Mouse (Mus musculus) lung, embryonic 14.5 days (tissue): ENCODE data around the gene Ptger1. TPM values are rescaled to one million over a fixed set of nuclear protein-coding genes. Genes with fewer than 3 reads are reported as not detected.

ENCODE experiments used
- ATAC-seq: fragments of 200-750 bp; cut with Nextera tagmentation; 2 replicates; pipeline ENCODE4 v1.8.0; 2017; ENCODE audit warnings: mild to moderate bottlenecking, moderate TSS enrichment, moderate library complexity; ENCODE audit not compliant: insufficient read depth
- DNase-seq: peaks from one replicate; pipeline ENCODE4 v3.0.0-alpha.2; 2015
- H3K27ac ChIP-seq: fragments of 300-500 bp; sonication (generic); 2 replicates; pipeline ENCODE4 v1.5.1; 2014; ENCODE audit warnings: low read depth, mild to moderate bottlenecking, moderate library complexity
- H3K27me3 ChIP-seq: fragments of 300-500 bp; sonication (generic); 2 replicates; pipeline ENCODE4 v1.6.1; 2014; ENCODE audit warnings: low read length, control low read depth; ENCODE audit not compliant: insufficient read depth
- H3K36me3 ChIP-seq: fragments of 300-500 bp; sonication (generic); 2 replicates; pipeline ENCODE4 v1.6.1; 2014; ENCODE audit warnings: control low read depth; ENCODE audit not compliant: insufficient read depth
- H3K4me1 ChIP-seq: fragments of 300-500 bp; sonication (generic); 2 replicates; pipeline ENCODE4 v1.6.1; 2014; ENCODE audit warnings: antibody characterized with exemption, control low read depth; ENCODE audit not compliant: insufficient read depth
- H3K4me2 ChIP-seq: fragments of 300-500 bp; sonication (generic); 2 replicates; pipeline ENCODE4 v1.6.1; 2014; ENCODE audit warnings: mild to moderate bottlenecking
- H3K4me3 ChIP-seq: fragments of 300-500 bp; sonication (generic); 2 replicates; pipeline ENCODE4 v1.5.1; 2014; ENCODE audit warnings: low read depth, low read length
- H3K9ac ChIP-seq: fragments of 300-500 bp; sonication (generic); 2 replicates; pipeline ENCODE4 v1.6.1; 2014
- H3K9me3 ChIP-seq: fragments of 300-500 bp; sonication (generic); 2 replicates; pipeline ENCODE4 v1.6.1; 2016; ENCODE audit warnings: low read depth, low read length, control low read depth
- CTCF ChIP-seq: IDR thresholded peaks from 2 replicates; pipeline ENCODE4 v1.5.1; 2016; ENCODE audit warnings: antibody characterized with exemption, low read depth
- WGBS: fragments of 180-500 bp; shearing (Covaris S2); extraction: QIAGEN DNeasy Blood & Tissue Kit; methylation state at CpG from one replicate; pipeline ENCODE4 v1.1.7; 2014; 5-methylcytosine and 5-hydroxymethylcytosine counted together
- polyA plus RNA-seq: library from polyadenylated mRNA; unstranded; fragments of >200 nt; fragmentation: Nextera tagmentation; extraction: Ambion mirVana; gene quantifications from 2 replicates; pipeline ENCODE4 v1.2.1, GENCODE M21; 2014

The Ptger1 gene
- 0.89 and 0.95 TPM in 2 replicates for polyA plus RNA-seq

DNA sequence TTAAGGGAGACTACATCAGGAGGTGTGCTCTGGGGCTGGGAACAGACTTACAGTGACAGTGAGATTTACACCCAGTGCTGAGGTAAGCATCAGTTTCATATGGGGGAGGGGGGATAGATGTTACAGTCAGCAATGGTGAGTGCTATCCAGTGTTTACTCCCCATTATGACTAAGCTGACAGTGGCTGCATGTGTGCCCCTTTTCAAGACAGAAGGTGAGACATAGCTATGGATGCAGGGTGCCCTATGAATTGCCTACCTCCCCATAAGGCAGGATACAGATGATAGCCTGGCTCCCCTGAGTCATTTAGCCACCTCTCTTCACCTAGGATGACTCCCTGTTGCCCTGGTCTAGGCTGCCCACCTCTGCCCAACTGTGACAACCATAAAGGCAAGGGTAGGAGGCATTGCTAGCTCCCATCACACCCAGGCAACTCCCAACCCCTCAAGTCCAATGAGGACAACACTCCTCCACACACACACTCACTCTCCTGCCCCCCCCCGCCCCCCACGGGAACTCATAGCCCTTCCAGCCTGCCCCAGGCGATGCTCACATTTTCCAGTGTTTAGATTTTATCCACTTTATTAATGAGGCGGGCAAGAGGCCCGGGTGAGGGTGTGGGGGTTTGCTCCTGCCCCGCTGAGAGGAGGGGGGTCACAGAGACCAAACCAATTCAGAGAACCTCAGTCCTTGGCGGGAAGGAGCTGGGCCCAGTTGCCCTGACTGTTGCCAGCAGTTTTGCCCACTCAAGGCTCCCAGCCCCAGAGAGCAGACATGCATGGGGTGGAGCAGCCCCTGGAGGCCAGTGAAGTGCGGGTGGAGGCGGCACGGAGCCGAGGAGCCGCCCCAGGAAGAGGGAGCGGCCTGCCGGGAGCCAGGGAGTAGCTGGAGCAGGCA is at the start of gene Ptger1:
Gene Ptger1 (plus strand): TSS at position 710 of the 897 bp plus-strand sequence.
- peak within 1 kb of the TSS; percentile 51 for H3K27ac ChIP-seq
- H3K4me1 ChIP-seq = peaks cover 28% of the 10 kb centered on the region
- no peaks in the 10 kb centered on the region for H3K9me3 ChIP-seq
- H3K4me3 ChIP-seq = no peak within 1 kb of the TSS
- peak within 1 kb of the TSS; percentile 72 for H3K4me2 ChIP-seq
- WGBS = 10% methylated on average over 14 of the region's 14 CpGs
- DNase-seq = peak; percentile 74
- H3K9ac ChIP-seq = peak within 1 kb of the TSS; percentile 1; the same call in 1 of the 2 replicates
- peak; percentile 47 for ATAC-seq
- peaks cover 26% of the 10 kb centered on the region for H3K36me3 ChIP-seq
- 0 out of 2 replicates have a peak, but pooled peaks have one; percentile 26 for TF ChIP-seq CTCF
- peaks cover 9% of the 10 kb centered on the region; the same call in 1 of the 2 replicates for H3K27me3 ChIP-seq

- Histone ChIP-seq H3K4me3 (no peak overlapping the region), H3K27ac (no peak overlapping the region), H3K9me3 (no peaks in the 10 kb centered on the region), H3K4me1 (no peaks in the 10 kb centered on the region), H3K27me3 (no peaks in the 10 kb centered on the region), H3K36me3 (peaks cover 21% of the 10 kb centered on the region), H3K4me2 (no peak overlapping the region), H3K9ac (no peak overlapping the region)
- DNase-seq (no peak), ATAC-seq (no peak)
- 71% methylated on average over 2 of the region's 2 CpGs for WGBS
- TF ChIP-seq CTCF = no peak
These were observed 49.4 kb upstream of the Ptger1 start for GRCm38 (mm10) chr8:83617111-83617510.

DNA sequence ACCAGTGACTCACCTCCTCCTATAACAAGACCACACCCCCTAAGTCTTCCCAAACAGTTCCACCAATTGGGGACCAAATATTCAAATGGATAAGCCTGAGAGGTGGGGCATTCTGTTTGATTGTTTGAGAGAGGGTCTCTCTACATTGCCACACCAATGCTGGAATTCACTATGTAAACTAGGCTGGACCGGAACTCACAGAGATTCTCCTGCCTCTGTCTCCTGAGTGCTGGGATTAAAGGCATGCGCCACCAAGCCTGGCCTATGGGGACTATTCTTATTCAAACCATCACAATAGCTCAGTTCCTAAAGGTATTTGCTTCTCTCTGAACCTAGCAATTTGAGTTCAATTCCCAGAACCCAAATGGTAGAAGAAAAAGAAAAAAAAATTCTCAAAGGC is 47.9 kb upstream of the Ptger1 start:
- no peak for ATAC-seq
- H3K4me2 ChIP-seq = no peak overlapping the region
- peaks cover 9% of the 10 kb centered on the region; the same call in 1 of the 2 replicates for H3K36me3 ChIP-seq
- H3K9ac ChIP-seq = no peak overlapping the region
- TF ChIP-seq CTCF = no peak
- no peaks in the 10 kb centered on the region for H3K4me1 ChIP-seq
- WGBS = 98% methylated on average over 2 of the region's 2 CpGs
- no peak overlapping the region for H3K4me3 ChIP-seq
- no peaks in the 10 kb centered on the region for H3K27me3 ChIP-seq
- no peaks in the 10 kb centered on the region for H3K9me3 ChIP-seq
- H3K27ac ChIP-seq = no peak overlapping the region
- no peak for DNase-seq

GRCm38 (mm10) chr8:83619568-83620285 is 46.8 kb upstream of the Ptger1 start:
- 0 out of 2 replicates have a peak, but pooled peaks have one; percentile 29 for ATAC-seq
- no peaks in the 10 kb centered on the region for H3K36me3 ChIP-seq

GRCm38 (mm10) chr8:83621691-83622388 is 44.6 kb upstream of the Ptger1 start:
- Histone ChIP-seq H3K4me2 (peak overlapping the region; percentile 69), H3K36me3 (no peaks in the 10 kb centered on the region), H3K27ac (no peak overlapping the region), H3K4me3 (peak overlapping the region; percentile 29), H3K9me3 (no peaks in the 10 kb centered on the region), H3K27me3 (no peaks in the 10 kb centered on the region), H3K4me1 (no peaks in the 10 kb centered on the region), H3K9ac (peak overlapping the region; percentile 28)
- DNase-seq (no peak), ATAC-seq (peak; percentile 23; the same call in 1 of the 2 replicates)
- TF ChIP-seq CTCF = no peak
- 48% methylated on average over 15 of the region's 15 CpGs for WGBS

More at GRCm38 (mm10) chr8:83619568-83620285, 46.8 kb upstream of the Ptger1 start:
- no peak overlapping the region for H3K4me2 ChIP-seq
- peak; percentile 17 for DNase-seq
- no peak for TF ChIP-seq CTCF
- WGBS = 79% methylated on average over 9 of the region's 9 CpGs
- H3K9me3 ChIP-seq = no peaks in the 10 kb centered on the region
- H3K4me1 ChIP-seq = no peaks in the 10 kb centered on the region
- H3K4me3 ChIP-seq = no peak overlapping the region
- H3K27me3 ChIP-seq = no peaks in the 10 kb centered on the region
- no peak overlapping the region for H3K9ac ChIP-seq
- peak overlapping the region; percentile 16 for H3K27ac ChIP-seq

DNA sequence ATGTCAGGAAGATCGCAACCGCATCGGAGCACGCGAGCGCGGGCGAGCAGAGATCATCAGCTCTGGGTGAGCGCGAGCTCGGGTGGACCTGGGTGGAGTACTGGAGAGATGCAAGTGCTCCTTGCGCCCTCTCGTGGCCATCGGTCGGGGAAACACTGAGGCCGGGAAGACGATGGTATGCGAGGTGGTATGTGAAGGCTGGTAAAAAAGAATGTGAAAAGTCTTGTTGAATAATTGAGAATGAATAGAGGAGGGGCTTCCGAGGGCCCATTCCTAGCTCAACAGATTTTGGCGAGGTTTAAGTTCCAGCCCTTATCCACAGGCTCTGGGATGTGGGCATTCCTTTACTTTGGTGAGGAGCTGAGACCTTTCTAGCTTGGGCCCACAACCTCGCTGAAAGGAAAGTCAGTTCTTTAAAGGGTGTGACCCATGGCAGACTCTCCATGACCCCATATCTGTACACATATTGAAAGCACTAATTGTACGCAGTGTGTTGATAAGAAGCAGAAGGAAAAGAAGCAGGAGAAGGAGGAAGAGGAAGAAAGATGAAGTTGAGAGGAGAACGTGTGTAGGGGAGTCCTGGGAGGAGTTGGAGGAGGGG is 44.0 kb upstream of the Ptger1 start:
- peak; percentile 93 for TF ChIP-seq CTCF
- peak overlapping the region; percentile 28 for H3K9ac ChIP-seq
- WGBS = 6% methylated on average over 23 of the region's 23 CpGs
- no peaks in the 10 kb centered on the region for H3K36me3 ChIP-seq
- no peaks in the 10 kb centered on the region for H3K27me3 ChIP-seq
- H3K4me2 ChIP-seq = peak overlapping the region; percentile 69
- DNase-seq (peak; percentile 92), ATAC-seq (peak; percentile 93)
- no peaks in the 10 kb centered on the region for H3K9me3 ChIP-seq
- no peak overlapping the region for H3K27ac ChIP-seq
- peak overlapping the region; percentile 29 for H3K4me3 ChIP-seq
- H3K4me1 ChIP-seq = no peaks in the 10 kb centered on the region
